Mouse (Mus musculus) hindbrain, embryonic 14.5 days (tissue): ENCODE measurements around the gene Rtl1. TPM values are rescaled to one million over a fixed set of nuclear protein-coding genes. Genes with fewer than 3 reads are reported as not detected.

ENCODE experiments used
- ATAC-seq: fragments of 200-750 bp; cut with Nextera tagmentation; 2 replicates; pipeline ENCODE4 v1.8.0; 2017; ENCODE audit warnings: moderate number of reproducible peaks, mild to moderate bottlenecking, moderate TSS enrichment, moderate library complexity; ENCODE audit not compliant: low FRiP score
- DNase-seq: peaks from one replicate; pipeline ENCODE4 v3.0.0-alpha.2; 2015; ENCODE audit warnings: low spot score
- H3K27ac ChIP-seq: fragments of 300-500 bp; sonication (generic); 2 replicates; pipeline ENCODE4 v1.5.1; 2014; ENCODE audit warnings: mild to moderate bottlenecking, moderate library complexity
- H3K27me3 ChIP-seq: fragments of 300-500 bp; sonication (generic); 2 replicates; pipeline ENCODE4 v1.6.1; 2014; ENCODE audit warnings: mild to moderate bottlenecking, low read length, mixed read lengths; ENCODE audit not compliant: control insufficient read depth, insufficient read depth
- H3K36me3 ChIP-seq: fragments of 300-500 bp; sonication (generic); replicated peaks from 2 replicates; pipeline ENCODE4 v1.6.1; 2014; ENCODE audit not compliant: control insufficient read depth, insufficient read depth
- H3K4me1 ChIP-seq: fragments of 300-500 bp; sonication (generic); replicated peaks from 2 replicates; pipeline ENCODE4 v1.6.1; 2014; ENCODE audit warnings: antibody characterized with exemption, low read length, mixed read lengths; ENCODE audit not compliant: control insufficient read depth, insufficient read depth
- H3K4me2 ChIP-seq: fragments of 300-500 bp; sonication (generic); replicated peaks from 2 replicates; pipeline ENCODE4 v1.6.1; 2014; ENCODE audit warnings: mild to moderate bottlenecking, moderate library complexity
- H3K4me3 ChIP-seq: fragments of 300-500 bp; sonication (generic); replicated peaks from 2 replicates; pipeline ENCODE4 v1.5.1; 2014; ENCODE audit warnings: mild to moderate bottlenecking, low read length
- H3K9ac ChIP-seq: fragments of 300-500 bp; sonication (generic); 2 replicates; pipeline ENCODE4 v1.6.1; 2014
- H3K9me3 ChIP-seq: fragments of 300-500 bp; sonication (generic); 2 replicates; pipeline ENCODE4 v1.6.1; 2016; ENCODE audit warnings: low read length; ENCODE audit not compliant: control insufficient read depth
- WGBS: fragments of 180-500 bp; shearing (Covaris S2); extraction: QIAGEN DNeasy Blood & Tissue Kit; methylation state at CpG from one replicate; pipeline ENCODE4 v1.1.7; 2014; 5-methylcytosine and 5-hydroxymethylcytosine counted together
- polyA plus RNA-seq: library from polyadenylated mRNA; unstranded; fragments of >200 nt; fragmentation: Nextera tagmentation; extraction: Ambion mirVana; gene quantifications from 2 replicates; pipeline ENCODE4 v1.2.1, GENCODE M21; 2014

Gene Rtl1
- polyA plus RNA-seq, 1 experiment from 2014 or later: 1.8 TPM

- WGBS: 46% methylated on average over 18 of the region's 18 CpGs
- no peaks in the 10 kb centered on the region for H3K9me3 ChIP-seq
- H3K36me3 ChIP-seq: peaks cover 96% of the 10 kb centered on the region
- no peaks in the 10 kb centered on the region for H3K27me3 ChIP-seq
- DNase-seq (no peak), ATAC-seq (no peak)
- no peak overlapping the region for H3K4me3 ChIP-seq
- H3K9ac ChIP-seq: no peak overlapping the region
- H3K27ac ChIP-seq: no peak overlapping the region
- no peak overlapping the region for H3K4me2 ChIP-seq
- no peaks in the 10 kb centered on the region for H3K4me1 ChIP-seq
Observed at GRCm38 (mm10) chr12:109552754-109553525, 47.2 kb downstream of the Rtl1 start.

GRCm38 (mm10) chr12:109551771-109552170, 48.4 kb downstream of the Rtl1 start:
- WGBS: 81% methylated on average over 2 of the region's 2 CpGs
- H3K4me1 ChIP-seq: no peaks in the 10 kb centered on the region
- no peak overlapping the region for H3K27ac ChIP-seq
- DNase-seq: no peak
- no peak overlapping the region for H3K9ac ChIP-seq
- no peaks in the 10 kb centered on the region for H3K27me3 ChIP-seq
- ATAC-seq: no peak
- H3K4me2 ChIP-seq: no peak overlapping the region
- peaks cover 96% of the 10 kb centered on the region for H3K36me3 ChIP-seq
- H3K9me3 ChIP-seq: no peaks in the 10 kb centered on the region
- no peak overlapping the region for H3K4me3 ChIP-seq

GRCm38 (mm10) chr12:109547085-109547484, 53.0 kb downstream of the Rtl1 start:
- DNase-seq (no peak), ATAC-seq (no peak)
- no peak overlapping the region for H3K9ac ChIP-seq
- no peak overlapping the region for H3K4me3 ChIP-seq
- H3K9me3 ChIP-seq: no peaks in the 10 kb centered on the region
- no peak overlapping the region for H3K27ac ChIP-seq
- no peak overlapping the region for H3K4me2 ChIP-seq
- no peaks in the 10 kb centered on the region for H3K27me3 ChIP-seq
- 38% methylated on average over 2 of the region's 2 CpGs for WGBS
- H3K4me1 ChIP-seq: no peaks in the 10 kb centered on the region
- H3K36me3 ChIP-seq: peaks cover 74% of the 10 kb centered on the region

GRCm38 (mm10) chr12:109545875-109546732, 54.0 kb downstream of the Rtl1 start:
- H3K4me1 ChIP-seq: no peaks in the 10 kb centered on the region
- DNase-seq (no peak), ATAC-seq (no peak)
- no peak overlapping the region for H3K9ac ChIP-seq
- no peaks in the 10 kb centered on the region for H3K9me3 ChIP-seq
- H3K4me3 ChIP-seq: no peak overlapping the region
- no peak overlapping the region for H3K27ac ChIP-seq
- no peaks in the 10 kb centered on the region for H3K27me3 ChIP-seq
- no peak overlapping the region; the same call in 1 of the 2 replicates for H3K4me2 ChIP-seq
- peaks cover 65% of the 10 kb centered on the region for H3K36me3 ChIP-seq
- WGBS: 48% methylated on average over 30 of the region's 30 CpGs

GRCm38 (mm10) chr12:109543281-109543923, 56.7 kb downstream of the Rtl1 start:
- ATAC-seq (no peak), DNase-seq (no peak)
- H3K27me3 ChIP-seq: no peaks in the 10 kb centered on the region
- H3K27ac ChIP-seq: no peak overlapping the region
- 0 out of 2 replicates have a peak overlapping the region, but pooled peaks have one; percentile 11 for H3K4me3 ChIP-seq
- peaks cover 38% of the 10 kb centered on the region for H3K36me3 ChIP-seq
- no peaks in the 10 kb centered on the region for H3K4me1 ChIP-seq
- peak overlapping the region; percentile 17; the same call in 1 of the 2 replicates for H3K4me2 ChIP-seq
- peaks cover 9% of the 10 kb centered on the region; the same call in 1 of the 2 replicates for H3K9me3 ChIP-seq
- no peak overlapping the region for H3K9ac ChIP-seq
- whole genome bisulfite sequencing: 86% methylated on average over 4 of the region's 4 CpGs

- H3K9ac ChIP-seq: peak overlapping the region; percentile 93
- H3K9me3 ChIP-seq: peaks cover 16% of the 10 kb centered on the region
- no peaks in the 10 kb centered on the region for H3K4me1 ChIP-seq
- peak overlapping the region; percentile 57 for H3K4me3 ChIP-seq
- peak; percentile 72 for ATAC-seq
- H3K36me3 ChIP-seq: peaks cover 32% of the 10 kb centered on the region
- peak overlapping the region; percentile 90 for H3K27ac ChIP-seq
- DNase-seq: peak; percentile 84
- 51% methylated on average over 17 of the region's 17 CpGs for WGBS
- H3K4me2 ChIP-seq: peak overlapping the region; percentile 51
- H3K27me3 ChIP-seq: no peaks in the 10 kb centered on the region
Observed at GRCm38 (mm10) chr12:109542635-109543249, 57.4 kb downstream of the Rtl1 start.

GRCm38 (mm10) chr12:109542011-109542410, 58.1 kb downstream of the Rtl1 start:
- no peak for ATAC-seq
- H3K27me3 ChIP-seq: no peaks in the 10 kb centered on the region
- peak; percentile 61 for DNase-seq
- peaks cover 20% of the 10 kb centered on the region for H3K9me3 ChIP-seq
- H3K9ac ChIP-seq: peak overlapping the region; percentile 93
- peak overlapping the region; percentile 57 for H3K4me3 ChIP-seq
- peaks cover 24% of the 10 kb centered on the region for H3K36me3 ChIP-seq
- WGBS: 50% methylated on average over 14 of the region's 14 CpGs
- H3K27ac ChIP-seq: peak overlapping the region; percentile 90
- H3K4me2 ChIP-seq: peak overlapping the region; percentile 51
- H3K4me1 ChIP-seq: no peaks in the 10 kb centered on the region

GRCm38 (mm10) chr12:109541540-109541899, 58.6 kb downstream of the Rtl1 start:
- WGBS: 44% methylated on average over 16 of the region's 16 CpGs

More at GRCm38 (mm10) chr12:109541540-109541899, 58.6 kb downstream of the Rtl1 start:
- Histone ChIP-seq H3K9ac (peak overlapping the region; percentile 93), H3K27ac (peak overlapping the region; percentile 90), H3K27me3 (no peaks in the 10 kb centered on the region), H3K4me1 (no peaks in the 10 kb centered on the region), H3K9me3 (peaks cover 20% of the 10 kb centered on the region), H3K4me3 (peak overlapping the region; percentile 57), H3K36me3 (peaks cover 19% of the 10 kb centered on the region), H3K4me2 (peak overlapping the region; percentile 51)
- peak; percentile 44 for DNase-seq
- no peak for ATAC-seq
